Mouse (Mus musculus) cerebellum, adult 9-11 months (tissue): ENCODE measurements at regions not wholly inside any gene's neighbourhood (a gene's known extent, or its start where the extent isn't known, plus 50 kb on each side); places are given as distances from the start of the nearest gene placed in this dataset.

Source experiments
- DNase-seq: peaks from one replicate; pipeline ENCODE4 v3.0.0; 2022

GRCm38 (mm10) chrX:23136710-23137109, 228.2 kb downstream of the Klhl13 start:
- no peak for DNase-seq

DNA sequence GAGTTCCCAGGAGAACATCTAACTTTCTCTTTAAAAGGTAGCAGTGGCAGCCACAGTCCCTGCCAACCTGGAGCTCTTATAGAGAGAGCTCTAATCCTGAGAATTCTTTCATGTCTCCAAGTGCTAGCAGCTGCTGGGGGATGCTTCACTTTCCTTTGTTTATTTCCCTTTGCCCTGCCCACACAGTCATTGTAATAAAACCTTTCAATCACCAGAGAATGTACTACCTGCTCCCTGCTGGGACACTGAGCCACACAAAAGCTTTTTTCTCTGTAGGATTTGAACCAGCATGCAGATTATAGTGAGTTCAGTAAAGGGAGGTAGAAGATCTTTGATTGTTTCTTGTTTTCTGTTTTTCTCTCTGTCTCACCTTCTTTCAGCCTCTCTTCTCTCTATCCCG, 269.0 kb downstream of the Klhl13 start:
- DNase-seq: no peak

- DNase-seq: no peak
Observed at GRCm38 (mm10) chrX:23092774-23093173, 272.1 kb downstream of the Klhl13 start.

- no peak for DNase-seq
Observed at GRCm38 (mm10) chrX:23066432-23066831, 298.4 kb downstream of the Klhl13 start.

DNA sequence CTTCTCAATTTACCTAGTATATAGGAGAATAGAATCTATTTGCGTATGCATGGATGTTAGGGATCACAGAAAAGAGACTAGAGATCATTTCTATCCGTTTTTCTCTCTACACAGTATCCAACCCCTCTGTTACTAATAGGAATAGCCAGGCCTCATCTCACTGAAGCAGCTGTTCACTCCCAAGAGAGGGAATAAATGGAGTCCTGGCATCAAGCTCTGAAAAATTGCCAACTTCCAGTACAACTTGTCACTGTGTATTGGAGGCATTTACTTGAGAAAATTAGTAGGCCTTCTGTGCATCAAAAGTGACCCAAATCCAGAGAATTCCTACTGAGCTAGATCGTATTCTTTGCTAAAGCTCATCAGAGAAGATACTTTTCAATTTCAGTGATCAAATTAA, 337.3 kb downstream of the Klhl13 start:
- peak; percentile 2 for DNase-seq

GRCm38 (mm10) chrX:23015562-23015961, 349.3 kb downstream of the Klhl13 start:
- DNase-seq: no peak

DNA sequence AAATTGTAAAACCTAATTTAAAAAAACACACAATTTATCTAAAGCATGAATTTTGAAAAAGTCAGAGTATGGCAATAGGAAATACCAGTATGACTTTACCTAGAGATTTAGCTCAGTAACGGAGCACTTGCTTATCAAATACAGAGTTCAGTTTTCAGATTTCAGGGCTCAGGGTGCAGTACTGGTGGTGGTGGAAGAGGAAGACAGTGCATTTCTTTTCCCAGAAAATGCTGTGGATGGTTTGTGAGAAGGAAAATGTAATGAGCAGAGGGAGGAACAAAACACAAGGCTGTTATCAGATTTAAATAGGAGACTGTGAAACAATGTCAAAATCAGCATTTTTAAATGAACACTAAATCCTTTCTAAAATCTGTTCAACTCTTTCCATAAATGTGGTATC, 349.8 kb downstream of the Klhl13 start:
- no peak for DNase-seq
